Mouse (Mus musculus): ENCODE measurements around the gene Qser1. TPM values are rescaled to one million over a fixed set of nuclear protein-coding genes. Genes with fewer than 3 reads are reported as not detected.

Qser1 gene
- 20.7 and 23.2 TPM in 2 replicates for total RNA-seq (2012; rRNA removed)

- peak within 1 kb of the TSS; percentile 90 for H3K27ac ChIP-seq (ENCODE audit: insufficient read depth, low read depth, low read length, poor library complexity, severe bottlenecking)
- no peaks in the 10 kb centered on the region for H3K36me3 ChIP-seq (ENCODE audit: control insufficient read depth, insufficient read depth, low read length, poor library complexity, severe bottlenecking)
- in situ Hi-C loops (cut with MboI; ENCODE audit: low sequenced_read_pairs in 2 of 2, unreplicated experiment in 2 of 2) = no loop called here
- H3K9me3 ChIP-seq (ENCODE audit: control insufficient read depth, insufficient read depth, low read depth, low read length) = no peaks in the 10 kb centered on the region
- no peak for TF ChIP-seq ZNF384 (IDR thresholded peaks at IDR 0.05; ENCODE audit: low read depth, low read length)
- TF ChIP-seq CHD2 (IDR thresholded peaks at IDR 0.05; ENCODE audit: low read depth, low read length) = no peak
- no peak for TF ChIP-seq ZC3H11A (IDR thresholded peaks at IDR 0.05; ENCODE audit: borderline replicate concordance, low read depth, low read length)
- TF ChIP-seq MAFK (IDR thresholded peaks at IDR 0.05; ENCODE audit: insufficient read depth, low read depth, low read length) = no peak
- TF ChIP-seq HCFC1 (IDR thresholded peaks at IDR 0.05; ENCODE audit: borderline replicate concordance, insufficient read depth, low read length) = no peak
- H3K4me3 ChIP-seq (ENCODE audit: insufficient read depth in 1 of 2, low read depth in 1 of 2, low read length in 2 of 2, poor library complexity in 1 of 2, severe bottlenecking in 1 of 2) = peak within 1 kb of the TSS; percentile 86 to 90
- DNase-seq (ENCODE audit: low read depth, low spot score) = no peak
- peak within 1 kb of the TSS; percentile 95 for H3K9ac ChIP-seq (ENCODE audit: insufficient read depth, low read depth, low read length, poor library complexity, severe bottlenecking)
- peaks cover 0 to 3% of the 10 kb centered on the region in 2 experiments; a peak in 2 of 4 replicates for H3K4me1 ChIP-seq (ENCODE audit: control insufficient read depth in 2 of 2, insufficient read depth in 2 of 2, low read length in 2 of 2, poor library complexity in 1 of 2)
Measured at GRCm38 (mm10) chr2:104816371-104816827, at the start of gene Qser1. Gene Qser1 (minus strand): TSS chr2:104816760.

- DNase-seq (ENCODE audit: low read depth, low spot score) = no peak
- H3K9me3 ChIP-seq (ENCODE audit: control insufficient read depth, insufficient read depth, low read depth, low read length) = no peaks in the 10 kb centered on the region
- H3K4me1 ChIP-seq (ENCODE audit: control insufficient read depth in 2 of 2, insufficient read depth in 2 of 2, low read length in 2 of 2, poor library complexity in 1 of 2) = peaks cover 3 to 4% of the 10 kb centered on the region in 2 experiments; a peak in 2 of 4 replicates
- no peak overlapping the region for H3K9ac ChIP-seq (ENCODE audit: insufficient read depth, low read depth, low read length, poor library complexity, severe bottlenecking)
- H3K36me3 ChIP-seq (ENCODE audit: control insufficient read depth, insufficient read depth, low read length, poor library complexity, severe bottlenecking) = no peaks in the 10 kb centered on the region
- TF ChIP-seq ZNF384 (IDR thresholded peaks at IDR 0.05; ENCODE audit: low read depth, low read length) (no peak), MAFK (IDR thresholded peaks at IDR 0.05; ENCODE audit: insufficient read depth, low read depth, low read length) (no peak), ZC3H11A (IDR thresholded peaks at IDR 0.05; ENCODE audit: borderline replicate concordance, low read depth, low read length) (no peak), HCFC1 (IDR thresholded peaks at IDR 0.05; ENCODE audit: borderline replicate concordance, insufficient read depth, low read length) (no peak), CHD2 (IDR thresholded peaks at IDR 0.05; ENCODE audit: low read depth, low read length) (no peak)
- H3K27ac ChIP-seq (ENCODE audit: insufficient read depth, low read depth, low read length, poor library complexity, severe bottlenecking) = no peak overlapping the region
- in situ Hi-C loops (cut with MboI; ENCODE audit: low sequenced_read_pairs in 2 of 2, unreplicated experiment in 2 of 2) = no loop called here
- no peak overlapping the region for H3K4me3 ChIP-seq (ENCODE audit: insufficient read depth in 1 of 2, low read depth in 1 of 2, low read length in 2 of 2, poor library complexity in 1 of 2, severe bottlenecking in 1 of 2)
Measured at GRCm38 (mm10) chr2:104864176-104864860, 47.8 kb upstream of the Qser1 start.

GRCm38 (mm10) chr2:104860426-104860825 lies 43.9 kb upstream of the Qser1 start:
- in situ Hi-C loops (cut with MboI; ENCODE audit: low sequenced_read_pairs in 2 of 2, unreplicated experiment in 2 of 2) = no loop called here
- no peak for DNase-seq (ENCODE audit: low read depth, low spot score)
- Histone ChIP-seq H3K4me3 (ENCODE audit: insufficient read depth in 1 of 2, low read depth in 1 of 2, low read length in 2 of 2, poor library complexity in 1 of 2, severe bottlenecking in 1 of 2) (no peak overlapping the region), H3K9ac (ENCODE audit: insufficient read depth, low read depth, low read length, poor library complexity, severe bottlenecking) (no peak overlapping the region), H3K9me3 (ENCODE audit: control insufficient read depth, insufficient read depth, low read depth, low read length) (no peaks in the 10 kb centered on the region), H3K4me1 (ENCODE audit: control insufficient read depth in 2 of 2, insufficient read depth in 2 of 2, low read length in 2 of 2, poor library complexity in 1 of 2) (peaks cover 10 to 11% of the 10 kb centered on the region in 2 experiments), H3K27ac (ENCODE audit: insufficient read depth, low read depth, low read length, poor library complexity, severe bottlenecking) (no peak overlapping the region), H3K36me3 (ENCODE audit: control insufficient read depth, insufficient read depth, low read length, poor library complexity, severe bottlenecking) (no peaks in the 10 kb centered on the region)
- TF ChIP-seq MAFK (IDR thresholded peaks at IDR 0.05; ENCODE audit: insufficient read depth, low read depth, low read length) (no peak), HCFC1 (IDR thresholded peaks at IDR 0.05; ENCODE audit: borderline replicate concordance, insufficient read depth, low read length) (no peak), ZNF384 (IDR thresholded peaks at IDR 0.05; ENCODE audit: low read depth, low read length) (no peak), CHD2 (IDR thresholded peaks at IDR 0.05; ENCODE audit: low read depth, low read length) (no peak), ZC3H11A (IDR thresholded peaks at IDR 0.05; ENCODE audit: borderline replicate concordance, low read depth, low read length) (no peak)

GRCm38 (mm10) chr2:104859060-104859459 lies 42.5 kb upstream of the Qser1 start:
- in situ Hi-C loops (cut with MboI; ENCODE audit: low sequenced_read_pairs in 2 of 2, unreplicated experiment in 2 of 2) = no loop called here
- no peak overlapping the region for H3K9ac ChIP-seq (ENCODE audit: insufficient read depth, low read depth, low read length, poor library complexity, severe bottlenecking)
- no peaks in the 10 kb centered on the region for H3K36me3 ChIP-seq (ENCODE audit: control insufficient read depth, insufficient read depth, low read length, poor library complexity, severe bottlenecking)
- H3K9me3 ChIP-seq (ENCODE audit: control insufficient read depth, insufficient read depth, low read depth, low read length) = no peaks in the 10 kb centered on the region
- TF ChIP-seq ZNF384 (IDR thresholded peaks at IDR 0.05; ENCODE audit: low read depth, low read length) (no peak), CHD2 (IDR thresholded peaks at IDR 0.05; ENCODE audit: low read depth, low read length) (no peak), HCFC1 (IDR thresholded peaks at IDR 0.05; ENCODE audit: borderline replicate concordance, insufficient read depth, low read length) (no peak), ZC3H11A (IDR thresholded peaks at IDR 0.05; ENCODE audit: borderline replicate concordance, low read depth, low read length) (no peak), MAFK (IDR thresholded peaks at IDR 0.05; ENCODE audit: insufficient read depth, low read depth, low read length) (no peak)
- H3K4me1 ChIP-seq (ENCODE audit: control insufficient read depth in 2 of 2, insufficient read depth in 2 of 2, low read length in 2 of 2, poor library complexity in 1 of 2) = peaks cover 11 to 15% of the 10 kb centered on the region in 2 experiments
- no peak for DNase-seq (ENCODE audit: low read depth, low spot score)
- H3K4me3 ChIP-seq (ENCODE audit: insufficient read depth in 1 of 2, low read depth in 1 of 2, low read length in 2 of 2, poor library complexity in 1 of 2, severe bottlenecking in 1 of 2) = no peak overlapping the region
- H3K27ac ChIP-seq (ENCODE audit: insufficient read depth, low read depth, low read length, poor library complexity, severe bottlenecking) = no peak overlapping the region

Data from ES-E14 (cell line).